Mouse (Mus musculus) embryo, embryonic 11 days (tissue): ENCODE measurements around the gene Foxo3.

ENCODE experiments used
- DNase-seq: peaks from one replicate; pipeline ENCODE4 v3.0.0-alpha.2; 2015

Gene Foxo3

DNA sequence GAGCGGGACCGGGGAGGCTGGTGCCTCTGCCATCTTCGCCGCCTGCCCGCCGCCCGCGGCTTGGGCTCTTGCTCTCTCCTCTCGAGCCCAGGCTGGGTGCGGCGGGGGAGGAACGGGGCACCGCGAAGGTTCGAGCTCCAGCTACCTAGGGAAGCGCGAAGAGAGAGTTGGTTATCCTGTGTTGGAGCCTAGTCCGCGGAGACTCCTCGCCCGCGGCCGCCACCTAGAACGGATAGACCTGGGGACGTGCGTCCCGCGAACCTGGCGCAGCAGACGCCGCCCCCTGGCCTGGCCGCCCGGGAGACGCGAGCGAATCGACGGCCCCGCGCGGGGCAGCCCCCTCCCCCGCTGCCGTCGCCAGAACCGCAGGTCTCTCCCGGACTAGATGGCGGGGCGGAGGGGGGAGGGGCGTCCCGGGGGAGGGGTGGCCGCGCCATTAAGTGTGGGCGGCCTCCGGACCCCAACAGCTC, 1.1 kb downstream of the Foxo3 start:
- DNase-seq, result peak; percentile 66

DNA sequence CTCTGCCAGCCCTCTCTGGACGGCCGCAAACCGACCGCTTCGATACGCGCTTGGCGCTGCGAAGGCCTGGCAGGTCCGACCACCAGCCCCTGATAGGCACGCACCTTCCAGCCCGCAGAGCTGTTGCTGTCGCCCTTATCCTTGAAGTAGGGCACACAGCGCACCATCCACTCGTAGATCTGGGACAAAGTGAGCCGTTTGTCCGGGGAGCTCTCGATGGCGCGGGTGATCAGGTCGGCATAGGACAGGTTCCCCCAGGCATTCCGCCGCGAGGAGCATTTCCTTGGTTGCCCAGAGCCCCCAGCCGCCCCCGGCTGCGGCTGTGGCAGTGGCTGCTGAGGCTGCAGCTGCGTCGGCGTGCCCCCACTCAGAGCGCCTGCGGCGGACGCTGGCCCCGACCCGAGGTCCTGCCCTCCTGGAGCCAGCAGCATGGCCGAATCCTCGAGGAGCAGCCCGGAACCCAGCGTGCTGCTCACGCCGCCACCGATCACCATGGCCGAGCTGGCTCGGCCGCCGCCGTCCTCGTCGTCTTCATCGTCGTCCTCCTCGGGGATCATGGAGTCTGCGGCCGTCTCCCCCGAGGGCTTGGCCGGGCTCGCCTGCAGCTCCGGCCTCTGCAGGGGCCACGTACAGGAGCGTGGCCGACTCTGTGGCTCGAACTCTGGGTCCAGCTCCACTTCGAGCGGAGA, 1.7 kb downstream of the Foxo3 start:
- peak; percentile 54 for DNase-seq

DNA sequence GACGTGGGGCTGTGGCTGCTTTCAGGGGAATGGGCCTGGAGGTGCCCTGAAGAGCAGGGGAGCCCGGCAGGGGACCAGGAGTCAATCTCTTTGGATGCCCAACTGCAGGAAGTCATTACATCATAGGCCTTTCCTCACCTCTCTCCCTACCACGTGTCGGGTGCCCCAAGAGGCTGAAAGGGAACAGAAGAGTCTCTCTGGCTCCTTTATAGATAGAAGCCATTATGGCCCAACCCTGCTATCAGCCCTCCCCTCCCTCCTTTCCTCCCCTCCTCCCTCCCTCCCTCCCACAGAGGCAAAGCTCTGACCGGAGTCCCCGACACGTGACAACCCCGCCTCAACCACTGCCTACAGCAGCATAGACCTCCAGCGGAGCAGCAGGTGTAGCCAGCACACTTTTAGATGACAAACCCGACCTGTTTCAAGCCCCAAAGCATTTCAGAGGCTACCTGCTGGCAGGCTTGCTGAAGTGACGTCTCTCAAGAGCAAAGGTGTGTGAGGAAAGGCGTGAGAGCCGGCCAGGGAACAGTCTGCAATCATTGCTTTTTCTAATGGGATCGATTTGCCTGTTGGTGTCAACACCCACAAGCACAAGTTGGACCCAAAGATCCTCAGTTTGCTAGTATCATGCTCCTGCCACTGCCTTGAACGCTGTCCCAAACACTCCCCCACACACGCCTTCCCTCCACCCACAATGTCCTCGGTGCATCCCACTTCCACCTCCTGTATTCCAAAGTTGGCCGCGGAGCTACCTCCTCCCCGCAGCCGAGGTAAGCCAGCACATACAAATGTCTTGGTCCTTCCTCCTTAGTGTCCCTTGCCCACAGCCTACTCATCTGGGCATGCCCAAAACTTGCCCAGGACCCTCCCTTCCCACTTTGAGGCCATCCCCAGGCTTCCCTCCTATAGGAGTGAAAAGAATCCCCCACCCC, 2.5 kb downstream of the Foxo3 start:
- DNase-seq, result peak; percentile 51

DNA sequence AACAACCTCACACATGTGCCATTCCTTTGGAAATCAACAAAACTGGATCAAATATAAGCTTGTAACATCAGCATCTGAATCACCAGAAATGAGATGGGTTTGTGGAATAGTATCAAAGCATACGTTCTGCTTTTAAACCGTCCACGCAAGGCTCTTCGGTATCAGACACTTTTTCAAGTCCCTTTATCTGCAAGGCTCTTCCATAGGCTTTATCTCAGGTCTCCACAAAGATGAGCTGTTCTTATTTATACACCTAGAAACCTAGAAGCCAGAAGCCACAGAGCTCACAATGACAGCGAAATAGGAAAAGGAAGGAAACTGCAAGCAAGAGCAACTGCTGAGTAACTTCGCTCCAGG, 3.2 kb downstream of the Foxo3 start:
- DNase-seq, result no peak

DNA sequence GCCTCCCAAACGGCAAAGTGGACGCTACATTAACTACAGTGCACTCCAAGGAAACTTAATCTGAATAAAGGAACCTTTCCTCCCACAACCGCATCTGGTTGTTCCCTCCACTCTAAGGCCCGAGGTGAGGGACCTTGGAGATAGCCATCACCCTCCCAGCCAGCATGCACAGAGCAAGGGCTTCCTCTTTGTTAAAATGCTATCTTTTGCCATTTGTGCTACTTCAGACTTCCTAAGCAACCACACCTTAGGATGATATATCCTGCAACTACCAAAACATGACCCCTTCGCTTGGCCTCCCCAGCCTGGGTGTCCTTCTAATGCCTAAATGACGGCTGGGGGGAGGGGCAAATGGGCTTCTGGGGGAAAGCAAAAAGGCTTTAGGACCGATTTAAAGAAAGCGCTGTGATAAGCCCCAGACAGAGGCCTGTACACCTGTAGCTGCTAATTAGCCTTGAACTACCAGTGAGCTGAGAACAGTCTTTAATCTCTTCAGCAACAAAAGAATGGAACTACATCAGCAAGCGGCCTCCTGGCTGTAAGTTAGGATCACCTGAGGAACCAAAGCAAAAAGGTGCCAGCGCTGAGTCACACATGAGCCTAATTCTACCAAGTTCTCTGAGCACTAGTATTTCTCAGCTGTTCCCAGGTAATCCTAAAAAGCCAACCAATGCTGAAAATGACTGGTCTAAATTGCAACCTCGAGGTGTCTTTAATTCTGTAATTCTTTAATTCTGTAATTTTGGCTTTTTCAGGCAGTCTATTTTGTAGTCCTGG, 4.9 kb downstream of the Foxo3 start:
- DNase-seq, result no peak

DNA sequence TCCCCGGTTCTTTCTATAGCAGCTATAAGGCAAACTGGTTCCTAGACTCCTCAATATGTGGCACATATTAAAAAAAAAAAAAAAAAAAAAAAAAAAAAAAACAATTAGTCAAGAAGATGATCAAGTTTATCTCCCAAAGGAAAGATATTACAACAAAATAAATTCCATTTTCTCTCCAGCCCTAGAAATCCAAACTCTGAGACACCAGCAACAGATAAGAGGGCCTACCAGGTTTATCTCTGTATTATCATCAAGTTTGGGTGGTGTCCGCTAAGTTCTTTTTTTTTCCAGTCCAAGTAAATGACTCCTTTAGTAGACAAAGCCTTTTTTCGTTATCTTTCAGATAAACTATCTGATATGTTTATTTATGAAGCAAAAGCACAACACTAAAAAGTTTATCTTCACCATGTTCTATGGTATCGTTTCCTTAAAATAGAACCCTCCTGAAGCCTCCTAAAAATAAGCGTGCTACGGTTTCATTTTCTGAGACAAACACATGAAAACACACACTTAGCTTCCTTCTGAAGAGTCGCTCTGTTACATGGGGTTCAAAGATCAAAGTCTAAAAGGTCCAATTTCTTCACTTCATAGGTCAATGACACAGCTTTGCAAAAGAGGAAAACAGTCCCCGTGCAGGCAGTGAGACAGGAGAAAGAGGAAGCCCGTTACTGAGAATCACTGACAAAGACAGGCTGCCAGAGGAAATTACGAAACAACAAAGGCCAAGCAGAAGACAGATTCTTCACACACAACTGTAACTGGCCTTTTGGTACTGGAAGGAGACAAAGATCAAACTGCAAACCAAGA, 6.1 kb downstream of the Foxo3 start:
- DNase-seq, result no peak

DNA sequence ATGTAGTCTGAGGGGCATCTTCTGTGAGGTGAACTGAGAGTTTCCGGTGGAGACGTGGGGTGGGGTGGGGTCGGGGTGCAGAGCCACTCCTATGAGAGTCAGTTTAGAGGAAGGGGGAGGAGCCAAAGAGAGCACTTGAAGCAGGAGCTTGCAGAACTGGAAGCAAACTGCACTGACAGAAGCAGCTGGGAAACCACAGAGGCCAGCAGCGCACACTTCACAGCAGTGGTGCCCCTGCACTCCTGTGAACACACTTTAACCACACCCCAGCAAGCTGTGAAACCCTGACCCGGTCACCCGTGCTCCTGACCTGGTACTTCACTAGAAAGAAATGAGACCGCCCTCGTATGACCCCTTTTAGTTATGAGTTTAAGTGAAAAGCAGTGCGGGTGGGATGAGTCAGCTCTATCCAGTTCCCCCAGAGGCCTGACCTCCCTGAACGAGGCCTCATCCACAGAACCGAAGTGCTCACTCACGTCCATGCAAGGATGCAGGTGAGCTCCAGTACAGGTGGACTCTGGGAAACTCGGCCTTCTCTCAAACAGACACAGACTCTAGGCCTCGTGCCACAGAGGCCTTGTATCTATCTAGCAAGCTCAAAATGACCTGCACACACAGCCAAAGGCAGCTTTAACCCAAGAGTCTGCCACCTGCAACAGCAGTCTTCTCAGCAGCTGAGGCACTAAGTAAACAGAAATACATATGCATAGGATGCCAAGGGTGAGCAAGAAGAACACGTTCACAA, 7.1 kb downstream of the Foxo3 start:
- no peak for DNase-seq

DNA sequence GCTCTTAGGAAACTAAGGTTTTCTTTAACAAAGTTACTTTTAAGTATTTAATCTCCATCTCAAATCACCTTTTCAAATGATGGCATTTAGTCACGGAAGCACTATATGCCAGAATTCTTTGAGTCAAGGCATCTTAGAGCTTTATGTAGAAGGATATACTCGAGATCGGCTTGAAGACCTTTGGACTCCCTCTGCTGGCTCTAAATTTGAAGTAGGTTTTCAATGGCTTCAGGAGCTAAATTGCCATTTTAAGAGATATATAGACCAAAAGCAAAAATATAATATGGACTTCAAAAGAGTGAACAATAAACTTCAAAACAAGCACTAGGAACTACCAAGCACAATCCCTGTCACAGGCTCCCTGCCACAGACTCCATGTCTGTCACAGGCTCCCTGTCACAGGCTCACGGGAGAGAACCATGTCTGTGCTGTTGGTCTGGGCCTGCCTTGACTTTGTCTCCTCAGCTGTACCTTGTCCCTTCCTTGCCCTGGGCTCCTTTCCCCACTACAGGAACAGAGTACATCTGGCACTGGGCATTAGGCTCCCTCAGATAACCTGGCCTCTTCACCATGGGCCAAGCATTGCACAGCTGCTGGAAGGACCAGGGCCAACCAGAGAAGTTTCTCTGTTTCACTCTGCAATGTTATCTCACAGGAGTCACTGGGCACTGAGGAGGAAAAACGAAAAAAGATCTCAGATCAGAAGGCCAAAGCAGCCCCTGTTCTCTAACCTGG, 8.6 kb downstream of the Foxo3 start:
- no peak for DNase-seq

DNA sequence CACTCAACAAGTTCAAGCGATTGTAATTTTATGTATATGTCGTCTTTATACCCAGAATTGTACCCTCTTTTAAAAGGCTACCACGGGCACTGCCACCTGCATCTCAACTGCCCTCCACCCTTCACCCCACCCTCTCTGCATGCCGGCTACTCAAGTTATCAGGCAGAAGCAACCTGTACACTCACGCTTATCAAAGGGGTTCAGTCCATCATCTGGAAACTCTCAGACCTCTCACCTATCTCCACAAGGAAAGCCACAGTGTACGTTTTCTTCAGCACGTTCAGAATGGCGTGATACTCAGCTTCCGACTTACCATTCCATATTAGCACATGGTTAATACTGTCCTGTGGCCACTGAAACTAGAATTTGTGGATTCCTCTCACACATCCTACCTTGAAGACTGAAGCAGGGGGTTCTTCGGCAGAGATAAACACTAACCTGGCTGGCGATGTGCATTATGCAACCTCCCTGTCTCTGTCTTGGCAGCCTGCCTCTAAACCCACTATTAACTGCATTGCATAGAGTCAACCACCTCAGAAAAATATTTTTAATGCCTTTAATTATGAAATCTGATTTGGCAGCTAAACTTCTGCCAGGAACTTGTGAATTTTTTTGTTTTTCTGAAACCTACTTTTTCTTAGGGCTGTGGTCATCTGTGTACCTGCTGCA, 11.4 kb downstream of the Foxo3 start:
- no peak for DNase-seq

DNA sequence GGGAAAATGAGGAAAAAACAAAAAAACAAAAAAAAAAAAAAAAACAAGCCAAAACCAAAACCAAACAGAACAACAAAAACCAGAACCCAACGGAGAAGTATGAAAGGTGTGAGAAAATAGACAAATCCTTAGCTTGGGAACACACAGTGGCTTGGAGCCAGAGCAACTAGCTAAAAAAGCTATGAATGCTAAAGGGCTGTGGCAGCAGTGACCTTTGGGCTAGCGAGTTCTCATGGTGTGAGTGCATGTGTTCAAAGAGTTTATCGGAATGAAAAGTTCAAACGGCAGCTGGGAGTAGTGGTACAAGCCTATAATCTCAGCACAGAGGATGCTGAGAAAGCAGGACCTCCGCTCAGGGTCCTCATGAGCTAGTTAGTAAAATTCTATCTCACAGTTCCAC, 12.4 kb downstream of the Foxo3 start:
- no peak for DNase-seq

DNA sequence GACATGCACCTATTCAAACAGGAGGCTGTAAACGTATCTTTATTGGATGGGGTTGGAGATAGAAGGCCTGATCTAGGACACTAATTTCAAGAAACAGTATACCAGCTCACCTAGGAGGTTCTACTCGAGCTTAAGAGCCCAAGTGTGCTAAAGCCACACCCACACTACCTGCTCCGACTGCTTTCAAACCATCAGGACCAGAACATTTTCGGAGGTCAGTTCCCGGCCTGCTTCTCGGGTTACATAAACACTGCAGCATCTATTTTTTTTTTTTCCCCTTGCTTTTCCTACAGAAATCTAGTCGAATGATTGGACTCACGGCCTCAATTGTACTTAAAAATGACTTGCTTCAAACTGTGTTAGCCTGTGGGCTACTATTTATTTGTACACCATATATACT, 12.9 kb downstream of the Foxo3 start:
- DNase-seq, result no peak

DNA sequence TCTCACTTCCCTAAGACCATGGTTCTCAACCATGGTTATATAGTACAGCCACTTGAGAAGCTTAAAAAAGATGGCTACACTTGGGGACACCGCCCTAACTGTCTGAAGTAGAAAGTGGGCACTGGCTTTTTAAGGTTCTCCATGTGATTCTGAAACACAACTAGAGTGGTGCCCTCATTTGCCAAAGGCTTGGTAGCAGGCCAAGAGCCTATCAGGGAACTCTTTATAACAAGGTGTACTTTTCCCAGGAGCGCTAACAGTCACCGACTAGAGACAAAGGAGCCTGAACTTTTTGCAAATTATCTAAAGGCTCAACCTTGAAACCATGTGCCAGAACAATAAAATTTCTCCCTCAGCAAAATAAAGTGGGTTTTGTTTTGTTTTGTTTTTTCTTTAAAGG, 14.5 kb downstream of the Foxo3 start:
- DNase-seq, result no peak

DNA sequence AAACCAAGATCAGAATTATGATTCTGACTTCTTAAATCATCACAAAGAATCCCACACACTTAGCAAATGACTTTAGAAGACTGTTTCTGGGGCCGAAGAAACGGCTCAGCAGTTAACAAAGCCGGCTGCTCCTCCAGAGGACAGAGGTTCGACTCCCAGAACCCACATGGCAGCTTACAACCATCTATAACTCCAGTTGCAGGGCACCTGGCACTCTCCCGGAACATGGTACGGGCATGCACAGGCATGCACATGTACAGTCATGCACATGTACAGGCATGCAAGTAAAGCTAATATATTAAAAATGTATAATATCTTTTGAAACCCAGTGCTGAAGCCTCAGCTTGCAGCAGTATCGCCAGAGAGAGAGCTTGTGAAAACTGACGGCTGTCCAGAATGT, 15.5 kb downstream of the Foxo3 start:
- no peak for DNase-seq

DNA sequence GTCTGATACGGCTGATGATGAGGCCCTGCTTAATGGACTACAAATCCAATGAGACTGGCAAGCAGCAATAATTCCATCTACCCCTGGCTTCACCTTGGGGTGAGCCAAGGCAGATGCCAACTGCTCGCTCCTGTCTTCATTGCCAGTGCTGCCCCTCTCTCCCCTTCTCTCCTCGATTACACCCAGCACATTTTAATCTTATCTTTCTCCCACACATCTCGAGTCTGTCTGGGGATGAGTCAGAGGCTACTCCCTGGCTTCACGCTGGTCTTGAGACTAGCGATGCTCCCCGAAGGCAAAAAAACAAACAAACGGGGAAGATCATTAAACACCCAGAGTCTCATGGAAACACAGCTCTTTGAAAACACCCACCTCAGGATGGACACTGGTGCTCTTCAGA, 16.0 kb downstream of the Foxo3 start:
- no peak for DNase-seq

DNA sequence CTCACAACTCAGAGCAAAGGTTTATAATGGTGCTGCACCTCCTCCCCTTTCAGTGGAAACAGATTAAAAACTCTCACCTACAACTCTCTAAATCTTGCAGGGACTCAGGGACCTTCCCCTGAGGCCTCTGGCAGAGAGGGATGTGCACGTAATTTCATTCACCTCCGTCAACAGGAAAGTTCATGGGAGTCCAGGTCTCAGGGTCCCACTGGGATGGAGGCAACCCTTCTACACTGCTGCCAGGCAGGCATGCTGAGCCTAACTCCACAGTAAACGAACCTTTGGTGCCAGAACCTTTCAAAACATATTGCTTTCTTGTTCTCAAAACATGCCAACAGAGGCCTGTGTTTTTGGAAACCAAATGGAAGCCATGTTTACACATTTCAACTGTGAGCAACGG, 17.0 kb downstream of the Foxo3 start:
- no peak for DNase-seq

DNA sequence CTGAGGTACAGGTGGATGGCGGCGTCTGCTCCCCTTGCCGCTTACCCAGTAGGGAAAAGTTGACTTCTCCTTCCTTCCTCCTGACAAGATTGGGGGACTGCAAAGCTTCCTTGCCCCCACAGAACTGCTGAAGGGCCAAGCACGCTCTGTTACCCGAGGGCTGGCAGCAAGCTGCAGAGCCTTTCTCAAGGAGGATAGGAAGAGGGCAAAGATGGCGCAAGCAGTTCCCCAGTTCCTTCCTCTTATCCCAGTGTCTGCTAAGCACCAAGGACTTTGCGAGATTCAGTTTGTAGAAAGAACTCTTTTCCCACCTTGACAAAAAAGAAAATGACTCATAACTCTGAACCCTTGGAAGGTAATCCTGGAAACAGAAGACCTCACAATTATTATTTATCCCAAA, 18.6 kb downstream of the Foxo3 start:
- DNase-seq, result no peak

DNA sequence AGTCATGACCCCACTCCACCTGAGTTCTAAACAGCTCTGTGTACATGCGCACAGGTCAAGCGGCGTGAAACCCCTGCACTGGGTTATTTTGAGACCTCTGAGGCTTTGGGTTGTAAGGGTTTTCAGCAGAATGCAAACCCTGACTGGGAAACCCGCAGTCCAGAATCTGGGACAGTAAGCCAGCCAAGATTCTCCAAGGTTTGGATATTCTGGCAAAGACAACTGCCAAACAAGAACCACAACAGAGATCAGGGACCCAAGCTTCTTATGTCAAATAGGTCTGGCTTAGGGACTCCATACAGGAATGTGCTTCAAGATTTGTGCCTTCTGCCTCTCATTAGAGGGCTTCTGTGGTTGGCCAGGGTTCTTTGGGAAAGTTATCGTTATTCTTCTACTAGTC, 21.8 kb downstream of the Foxo3 start:
- no peak for DNase-seq

DNA sequence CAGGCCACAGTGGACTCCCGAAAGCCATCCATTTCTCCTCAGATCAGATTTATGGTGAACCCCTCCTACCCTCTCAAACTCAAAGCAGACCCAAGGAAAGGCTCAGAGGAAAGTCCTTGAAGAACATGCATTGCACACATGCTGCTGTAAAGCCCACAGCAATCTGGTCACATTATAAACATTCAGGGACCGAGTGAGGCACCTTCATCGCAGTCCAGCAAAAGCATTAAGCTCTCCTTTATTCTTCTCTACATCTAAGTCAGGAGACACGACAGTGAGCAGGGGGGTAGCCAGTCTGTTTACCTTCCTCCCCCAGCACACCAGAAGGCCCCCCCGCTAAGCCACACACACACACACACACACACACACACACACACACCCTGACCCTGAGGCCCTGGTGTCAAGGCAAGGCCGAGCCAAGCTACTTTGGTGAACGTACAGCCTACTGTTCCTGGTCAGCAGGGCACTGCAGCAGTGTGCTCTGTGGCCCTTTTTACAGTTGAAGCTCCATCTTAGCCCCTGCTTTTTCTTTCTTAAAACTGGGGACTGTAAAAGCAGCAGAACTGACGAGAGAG, 24.7 kb downstream of the Foxo3 start:
- peak; percentile 37 for DNase-seq

DNA sequence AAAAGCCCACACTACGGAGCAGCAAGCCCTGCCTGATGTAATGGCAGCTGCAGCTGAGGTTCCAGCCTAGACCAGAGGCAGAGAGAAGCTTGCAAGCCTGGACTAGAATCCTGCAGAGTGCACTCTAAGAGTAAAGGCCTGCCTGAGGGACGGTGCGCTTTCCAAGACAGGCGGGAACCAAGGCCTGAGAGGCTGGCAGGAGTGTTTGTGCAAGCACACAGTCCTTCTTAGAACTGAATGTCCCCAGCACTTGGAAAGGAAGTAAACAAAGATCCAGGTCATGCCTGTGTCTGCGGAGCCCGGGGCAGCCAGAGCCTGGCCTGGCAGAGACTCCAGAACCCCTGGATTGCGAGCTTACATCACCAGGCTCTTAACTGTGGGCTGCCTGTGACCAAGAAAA, 25.4 kb downstream of the Foxo3 start:
- peak; percentile 41 for DNase-seq

DNA sequence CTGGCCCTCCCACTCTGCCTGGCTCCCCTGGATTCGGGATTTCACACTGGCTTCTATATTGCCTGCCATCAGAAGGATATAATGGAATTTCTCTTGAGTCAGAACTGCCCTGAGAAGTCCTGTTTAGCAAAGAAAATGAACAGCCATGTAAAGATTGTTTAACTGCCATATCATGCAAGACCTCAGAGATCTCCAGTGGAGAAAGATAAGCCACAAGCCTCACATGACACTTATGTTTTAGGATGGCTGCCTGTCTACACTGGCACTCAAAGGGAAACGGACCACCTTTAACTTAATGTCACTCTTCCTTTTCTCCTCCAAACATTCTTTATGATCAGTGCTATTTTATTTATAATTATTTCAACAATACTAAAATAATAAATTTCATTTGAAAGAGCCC, 26.6 kb downstream of the Foxo3 start:
- no peak for DNase-seq
